Mouse (Mus musculus) kidney, postnatal 0 days (tissue): ENCODE measurements around the gene Cd180. TPM values are rescaled to one million over a fixed set of nuclear protein-coding genes. Genes with fewer than 3 reads are reported as not detected.

ENCODE experiments used
- ATAC-seq: fragments of 200-750 bp; cut with Nextera tagmentation; replicated peaks from 2 replicates; pipeline ENCODE4 v1.8.0; 2017; ENCODE audit warnings: low read depth, moderate number of reproducible peaks, moderate TSS enrichment, moderate library complexity; ENCODE audit not compliant: low FRiP score
- DNase-seq: peaks from one replicate; pipeline ENCODE4 v3.0.0-alpha.2; 2016; ENCODE audit warnings: low spot score
- H3K27ac ChIP-seq: fragments of 300-500 bp; sonication (generic); 2 replicates; pipeline ENCODE4 v1.5.1; 2014; ENCODE audit warnings: mild to moderate bottlenecking
- H3K27me3 ChIP-seq: fragments of 300-500 bp; sonication (generic); 2 replicates; pipeline ENCODE4 v1.6.1; 2014; ENCODE audit warnings: low read length, mixed read lengths; ENCODE audit not compliant: insufficient read depth
- H3K36me3 ChIP-seq: fragments of 300-500 bp; sonication (generic); 2 replicates; pipeline ENCODE4 v1.6.1; 2014; ENCODE audit warnings: low read length, mixed read lengths; ENCODE audit not compliant: insufficient read depth
- H3K4me1 ChIP-seq: fragments of 300-500 bp; sonication (generic); replicated peaks from 2 replicates; pipeline ENCODE4 v1.6.1; 2014; ENCODE audit warnings: antibody characterized with exemption, low read length, mixed read lengths; ENCODE audit not compliant: insufficient read depth
- H3K4me2 ChIP-seq: fragments of 300-500 bp; sonication (generic); 2 replicates; pipeline ENCODE4 v1.6.1; 2014; ENCODE audit warnings: mild to moderate bottlenecking, low read length, moderate library complexity, mixed read lengths
- H3K4me3 ChIP-seq: fragments of 300-500 bp; sonication (generic); replicated peaks from 2 replicates; pipeline ENCODE4 v1.5.1; 2014; ENCODE audit warnings: low read depth, low read length
- H3K9ac ChIP-seq: fragments of 300-500 bp; sonication (generic); 2 replicates; pipeline ENCODE4 v1.6.1; 2014; ENCODE audit warnings: low read depth, low read length
- H3K9me3 ChIP-seq: fragments of 300-500 bp; sonication (generic); replicated peaks from 2 replicates; pipeline ENCODE4 v1.6.1; 2016; ENCODE audit warnings: low read length, inconsistent platforms, mixed read lengths
- CTCF ChIP-seq: IDR thresholded peaks from 2 replicates; pipeline ENCODE4 v1.5.1; 2016; ENCODE audit warnings: antibody characterized with exemption, low read depth, mild to moderate bottlenecking, moderate library complexity
- WGBS: fragments of 180-500 bp; shearing (Covaris S2); extraction: QIAGEN DNeasy Blood & Tissue Kit; methylation state at CpG from one replicate; pipeline ENCODE4 v1.1.7; 2014; 5-methylcytosine and 5-hydroxymethylcytosine counted together
- polyA plus RNA-seq: library from polyadenylated mRNA; unstranded; fragments of >200 nt; fragmentation: Nextera tagmentation; extraction: Ambion mirVana; gene quantifications from 2 replicates; pipeline ENCODE4 v1.2.1, GENCODE M21; 2015

Cd180 gene
- polyA plus RNA-seq, 1 experiment from 2014 or later, result 0.51 TPM

DNA sequence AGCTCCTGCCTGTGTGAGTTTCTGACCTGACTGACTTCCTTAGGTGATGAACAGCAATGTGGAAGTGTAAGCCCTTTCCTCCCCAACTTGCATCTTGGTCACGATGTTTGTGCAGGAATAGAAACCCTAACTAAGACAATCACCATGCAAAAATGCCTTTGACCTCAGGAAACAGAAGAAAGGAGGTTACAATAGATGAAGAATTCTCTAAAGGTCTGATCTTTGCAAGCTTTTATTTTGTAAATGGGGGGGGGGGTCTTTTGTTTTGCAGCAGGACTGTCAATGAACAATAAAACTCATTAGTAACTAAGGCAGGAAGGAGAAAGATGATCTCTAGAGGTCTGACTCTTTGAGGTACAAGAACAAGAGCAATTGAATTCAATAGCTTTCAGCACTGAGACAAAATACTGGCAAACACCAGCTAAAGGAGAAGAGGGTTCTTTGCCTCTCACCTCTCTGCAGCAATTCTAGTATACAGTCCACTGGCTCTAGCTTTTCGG is 38.2 kb upstream of the Cd180 start:
- Histone ChIP-seq H3K9me3 (no peaks in the 10 kb centered on the region), H3K27me3 (no peaks in the 10 kb centered on the region), H3K4me3 (no peak overlapping the region), H3K36me3 (no peaks in the 10 kb centered on the region), H3K4me1 (no peaks in the 10 kb centered on the region), H3K27ac (no peak overlapping the region), H3K4me2 (no peak overlapping the region), H3K9ac (no peak overlapping the region)
- 80% methylated on average over 2 of the region's 2 CpGs for WGBS
- no peak for TF ChIP-seq CTCF
- DNase-seq, result no peak
- ATAC-seq, result no peak

DNA sequence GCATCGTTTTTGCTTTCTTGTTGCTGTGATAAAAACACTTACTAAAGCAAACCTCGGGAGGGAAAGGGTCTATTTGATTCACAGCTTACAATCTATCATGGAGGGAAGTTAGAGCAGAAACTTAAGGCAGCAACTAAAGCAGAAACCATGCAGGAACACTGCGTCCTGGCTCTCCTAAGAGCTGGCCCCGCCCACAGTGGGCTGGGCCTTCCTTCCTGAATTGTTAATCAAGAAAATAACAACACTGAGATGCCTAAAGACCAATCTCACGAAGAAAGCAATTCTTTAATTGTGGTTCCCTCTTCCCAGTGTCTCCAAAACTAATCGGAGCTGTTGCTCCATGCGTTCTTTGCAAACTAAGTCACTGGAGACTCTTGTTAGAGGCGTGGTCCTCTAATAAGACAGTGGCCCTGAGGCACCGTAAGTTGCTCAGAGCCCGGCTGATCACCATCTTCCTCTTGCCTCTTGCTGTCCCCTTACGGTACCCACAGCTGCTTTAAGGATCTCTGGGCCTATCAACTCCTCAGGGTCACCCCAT is 37.1 kb upstream of the Cd180 start:
- Histone ChIP-seq H3K27me3 (no peaks in the 10 kb centered on the region), H3K4me1 (no peaks in the 10 kb centered on the region), H3K36me3 (no peaks in the 10 kb centered on the region), H3K9me3 (no peaks in the 10 kb centered on the region), H3K9ac (no peak overlapping the region), H3K27ac (no peak overlapping the region), H3K4me3 (no peak overlapping the region), H3K4me2 (no peak overlapping the region)
- WGBS, result 74% methylated on average over 11 of the region's 11 CpGs
- no peak for TF ChIP-seq CTCF
- ATAC-seq (no peak), DNase-seq (no peak)

DNA sequence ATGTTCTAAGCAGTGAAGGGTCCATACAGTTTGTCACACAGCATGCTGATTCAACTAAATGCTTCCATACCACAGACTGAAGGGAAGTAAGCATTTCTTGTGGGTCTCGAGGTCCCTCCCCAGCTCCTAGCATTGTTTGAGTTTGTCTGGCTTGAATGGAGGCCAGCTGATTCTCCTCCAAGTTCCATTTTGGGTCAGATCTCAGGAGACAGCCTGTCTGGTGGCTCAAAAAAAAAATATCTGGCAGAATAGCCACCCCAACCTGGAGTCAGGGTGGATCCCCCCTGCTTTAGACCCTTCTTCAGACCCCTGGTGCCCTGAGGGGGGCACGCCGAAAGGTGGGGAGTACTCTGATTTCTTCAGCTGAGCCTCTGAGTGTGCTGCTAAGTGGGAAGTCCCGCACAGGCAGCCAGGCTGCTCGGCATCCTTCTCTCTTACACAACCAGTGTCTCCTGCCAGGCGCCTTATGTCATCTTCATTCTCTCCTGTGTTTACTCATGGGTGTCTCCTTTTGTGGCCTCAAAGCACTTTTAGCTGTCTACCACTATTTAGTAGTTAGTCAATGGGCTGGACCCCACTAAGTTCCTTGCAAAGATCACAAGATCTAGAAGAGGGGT is 35.0 kb upstream of the Cd180 start:
- no peaks in the 10 kb centered on the region for H3K36me3 ChIP-seq

DNA sequence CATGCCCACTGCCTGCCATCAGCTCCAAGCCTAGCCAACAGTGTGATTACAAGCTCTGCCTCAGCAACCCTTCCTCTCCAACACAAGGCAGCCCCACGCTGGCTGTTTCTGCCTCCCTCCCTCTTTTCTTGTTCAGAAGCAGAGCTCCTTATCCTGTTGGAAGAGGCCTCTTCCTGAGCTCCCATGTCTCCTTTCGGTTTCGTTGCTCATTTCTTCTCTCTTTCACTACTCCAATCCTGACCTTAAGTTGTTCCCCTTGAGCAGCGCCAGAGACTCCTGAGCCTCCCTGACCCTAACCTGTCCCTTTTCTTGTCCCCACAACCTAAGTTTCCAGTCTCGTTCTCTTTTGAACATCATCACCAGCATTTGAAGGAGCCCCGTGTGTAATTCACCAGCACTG is 29.3 kb upstream of the Cd180 start:
- WGBS, result 44% methylated on average over 6 of the region's 6 CpGs
- Histone ChIP-seq H3K9ac (no peak overlapping the region), H3K4me2 (no peak overlapping the region), H3K27me3 (no peaks in the 10 kb centered on the region), H3K4me3 (no peak overlapping the region), H3K9me3 (no peaks in the 10 kb centered on the region), H3K27ac (no peak overlapping the region), H3K36me3 (no peaks in the 10 kb centered on the region), H3K4me1 (no peaks in the 10 kb centered on the region)
- ATAC-seq (no peak), DNase-seq (no peak)
- no peak for TF ChIP-seq CTCF

More for the DNA sequence above, 35.0 kb upstream of the Cd180 start:
- Histone ChIP-seq H3K9ac (no peak overlapping the region), H3K4me1 (no peaks in the 10 kb centered on the region), H3K4me3 (no peak overlapping the region), H3K27me3 (no peaks in the 10 kb centered on the region), H3K27ac (no peak overlapping the region), H3K4me2 (no peak overlapping the region), H3K9me3 (no peaks in the 10 kb centered on the region)
- TF ChIP-seq CTCF, result no peak
- 65% methylated on average over 6 of the region's 6 CpGs for WGBS
- ATAC-seq, result no peak
- DNase-seq, result no peak

DNA sequence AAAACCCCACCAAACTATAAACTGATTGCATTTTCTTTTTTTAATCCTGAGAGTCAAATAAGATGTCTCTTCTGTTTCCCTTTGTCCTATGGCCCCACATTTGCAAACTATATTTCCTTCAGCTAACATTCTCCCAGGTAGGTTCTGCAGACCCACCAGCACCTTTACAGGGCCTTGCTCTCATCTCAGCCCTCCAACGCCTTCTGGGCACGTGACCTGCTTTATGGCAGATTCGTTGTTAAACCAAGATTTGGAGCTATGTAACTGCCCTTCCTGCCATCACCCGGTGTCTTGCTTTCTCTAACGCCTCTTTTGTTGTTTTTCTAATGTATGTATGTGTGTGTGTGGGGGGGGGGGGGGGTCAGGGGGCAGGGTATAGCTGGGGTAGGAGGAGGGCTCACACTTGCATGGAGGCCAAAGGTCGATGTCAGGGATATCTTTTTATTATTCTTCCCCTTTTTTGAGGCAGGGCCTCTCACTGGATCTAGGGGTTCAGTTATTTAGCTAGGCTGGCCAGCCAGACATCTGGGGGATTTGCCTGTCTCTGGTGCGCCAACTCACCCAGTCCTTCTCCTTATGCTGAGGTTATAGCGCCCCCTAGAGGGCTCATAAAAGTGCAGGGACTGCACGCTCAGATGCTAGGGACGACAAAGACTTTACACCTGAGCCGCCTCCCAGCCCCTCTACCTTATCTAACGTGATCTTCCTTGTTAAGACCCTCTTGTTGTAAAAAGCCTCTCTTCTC is 28.3 kb upstream of the Cd180 start:
- no peaks in the 10 kb centered on the region; the same call in 1 of the 2 replicates for H3K4me1 ChIP-seq
- peak overlapping the region; percentile 31; the same call in 1 of the 2 replicates for H3K4me2 ChIP-seq
- no peaks in the 10 kb centered on the region for H3K9me3 ChIP-seq
- peak; percentile 66 for TF ChIP-seq CTCF
- 0 out of 2 replicates have a peak overlapping the region, but pooled peaks have one; percentile 4 for H3K4me3 ChIP-seq
- ATAC-seq (no peak), DNase-seq (peak; percentile 56)
- H3K27me3 ChIP-seq, result no peaks in the 10 kb centered on the region
- H3K36me3 ChIP-seq, result no peaks in the 10 kb centered on the region
- no peak overlapping the region for H3K9ac ChIP-seq
- H3K27ac ChIP-seq, result no peak overlapping the region
- 58% methylated on average over 12 of the region's 12 CpGs for WGBS

DNA sequence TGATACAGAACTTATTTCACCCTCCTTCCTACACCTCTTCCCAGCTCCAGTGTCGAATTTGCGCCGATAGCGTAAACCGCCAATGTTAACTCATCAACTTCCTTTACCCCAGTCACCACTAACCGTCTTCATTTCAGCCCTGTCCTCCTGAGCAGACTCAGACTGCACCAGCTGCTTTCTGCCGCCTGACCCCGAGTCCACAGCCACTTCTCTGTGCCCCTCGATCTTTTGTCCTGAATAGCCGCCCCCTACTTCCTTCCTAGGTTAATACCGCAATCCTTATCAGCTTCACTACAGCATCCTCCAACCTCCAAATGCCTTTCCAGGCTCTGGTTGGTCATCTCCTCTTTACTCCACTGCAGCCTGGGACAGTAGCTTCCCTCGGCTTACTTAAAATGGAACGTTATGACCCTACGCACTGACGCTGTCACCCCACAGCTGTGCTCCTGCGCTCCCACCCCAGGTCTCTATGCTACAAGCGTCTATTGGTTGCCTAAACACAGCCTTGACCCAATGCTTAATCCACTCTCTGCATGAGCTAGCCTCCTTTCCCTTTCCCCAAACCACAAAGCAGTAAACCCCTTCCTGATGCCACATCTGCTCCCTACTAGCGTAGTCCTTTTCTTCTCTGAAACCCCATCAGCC is 27.6 kb upstream of the Cd180 start:
- Histone ChIP-seq H3K36me3 (no peaks in the 10 kb centered on the region), H3K4me3 (0 out of 2 replicates have a peak overlapping the region, but pooled peaks have one; percentile 4), H3K27me3 (no peaks in the 10 kb centered on the region), H3K9ac (no peak overlapping the region), H3K4me1 (no peaks in the 10 kb centered on the region; the same call in 1 of the 2 replicates), H3K4me2 (peak overlapping the region; percentile 31; the same call in 1 of the 2 replicates), H3K27ac (no peak overlapping the region), H3K9me3 (no peaks in the 10 kb centered on the region)
- TF ChIP-seq CTCF, result no peak
- 64% methylated on average over 18 of the region's 18 CpGs for WGBS
- DNase-seq (no peak), ATAC-seq (no peak)
